23 mouse cellular contexts compared by ENCODE assay signal in the genomic region with DNA sequence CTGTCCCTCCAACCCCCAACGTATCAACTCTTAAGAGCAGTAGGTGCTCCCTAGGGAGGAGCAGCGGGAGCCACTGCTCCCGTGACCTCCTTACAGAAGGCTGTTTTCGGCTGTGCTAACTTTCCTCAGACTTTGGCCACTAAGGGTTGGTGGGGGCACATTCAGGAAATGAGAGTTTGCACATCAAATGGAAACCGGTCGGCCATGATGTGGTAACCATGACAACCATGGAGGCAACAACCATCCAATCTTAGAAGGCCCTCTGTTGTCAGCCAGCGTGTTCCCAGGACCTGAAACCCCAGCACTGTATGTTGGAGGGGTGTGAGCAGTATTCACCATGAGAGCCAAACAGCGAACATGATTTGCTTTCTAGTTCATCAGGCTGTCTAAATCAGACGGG. TPM values are rescaled to one million over a fixed set of nuclear protein-coding genes. Genes with fewer than 3 reads are reported as not detected.
A peak's percentile ranks its signal among the peaks of the same experiment; 100 is the strongest.
DNase-seq lines count a peak whose midpoint lies in the region; ATAC-seq and TF ChIP-seq lines count a peak whose summit lies in the region.
"Had no signal": no experiment of that assay in that cellular context is flagged by ENCODE, and none has a peak within 500 bp of the region (broad histone marks: within the 10 kb centered on the region; RNA-seq: fewer than 3 reads in every experiment).

No protein-coding gene starts in this region.

- H3K36me3 ChIP-seq in hindbrain, embryonic 10.5 days = no peaks in the 10 kb centered on the region
- no peaks in the 10 kb centered on the region for H3K36me3 ChIP-seq in hindbrain, embryonic 12.5 days
- peaks cover 50% of the 10 kb centered on the region for H3K36me3 ChIP-seq in small intestine, adult 2 months (ENCODE audit: control insufficient read depth, insufficient read depth, low read length)
- H3K36me3 ChIP-seq: intestine, embryonic 15.5 days; midbrain, embryonic 15.5 days; neural tube, embryonic 12.5 days had no signal

- no peak overlapping the region for H3K27ac ChIP-seq in hindbrain, embryonic 10.5 days
- H3K27ac ChIP-seq in hindbrain, embryonic 12.5 days = no peak overlapping the region
- 0 out of 2 replicates have a peak overlapping the region, but pooled peaks have one; percentile 12 for H3K27ac ChIP-seq in small intestine, adult 2 months (ENCODE audit: insufficient read depth, low read depth, low read length)
- H3K27ac ChIP-seq: intestine, embryonic 15.5 days; layer of hippocampus, adult 2 months; left cerebral cortex, adult 2 months; liver, embryonic 12.5 days; midbrain, embryonic 15.5 days; neural tube, embryonic 12.5 days had no signal

- H3K4me1 ChIP-seq in hindbrain, embryonic 10.5 days (replicated peaks) = peaks cover 72% of the 10 kb centered on the region
- peaks cover 39% of the 10 kb centered on the region for H3K4me1 ChIP-seq in hindbrain, embryonic 12.5 days
- peaks cover 33% of the 10 kb centered on the region for H3K4me1 ChIP-seq in small intestine, adult 2 months (ENCODE audit: control insufficient read depth, insufficient read depth, insufficient read length, low read length)

- peak; percentile 23 for DNase-seq in hindbrain, embryonic 10.5 days (ENCODE audit: low spot score)
- peak; percentile 40 to 55 for DNase-seq in spleen, postnatal 36 days (ENCODE audit: low spot score in 2 of 2)
- no peak for DNase-seq in spleen, adult 12 weeks (ENCODE audit: low spot score)
- DNase-seq in ES-CJ7 (ENCODE audit: low read depth, low spot score) = peak; percentile 59
- DNase-seq in heart, adult 8-10 months (ENCODE audit: low spot score) = no peak
- no peak for DNase-seq in lung, adult 18-20 months
- DNase-seq: adrenal gland, postnatal 14 days; cerebellum, adult 18-20 months; cerebellum, postnatal 36 days; heart, postnatal 4 days; kidney, postnatal 10 days; right cerebral cortex, postnatal 4 days had no signal

- H3K9me3 ChIP-seq in hindbrain, embryonic 10.5 days = no peaks in the 10 kb centered on the region
- no peaks in the 10 kb centered on the region for H3K9me3 ChIP-seq in hindbrain, embryonic 12.5 days (replicated peaks)
- H3K9me3 ChIP-seq: intestine, embryonic 15.5 days; liver, embryonic 12.5 days; midbrain, embryonic 15.5 days; neural tube, embryonic 12.5 days had no signal

- no peak for TF ChIP-seq POLR2A in small intestine, adult 2 months (IDR thresholded peaks at IDR 0.05; ENCODE audit: low read depth, low read length)

- 53% methylated on average over 9 of the region's 9 CpGs for WGBS in hindbrain, embryonic 10.5 days
- 56% methylated on average over 9 of the region's 9 CpGs for WGBS in hindbrain, embryonic 12.5 days
- WGBS in small intestine, adult 2 months = 79% methylated on average over 9 of the region's 9 CpGs

- ATAC-seq in hindbrain, embryonic 12.5 days (ENCODE audit: low FRiP score) = no peak
- ATAC-seq: activated CD4-positive, CD25-positive, alpha-beta regulatory T cell, adult 4 months; forebrain, embryonic 16.5 days; intestine, embryonic 15.5 days; liver, embryonic 12.5 days; lung, postnatal 0 days; midbrain, embryonic 15.5 days had no signal

- peaks cover 9% of the 10 kb centered on the region for H3K27me3 ChIP-seq in hindbrain, embryonic 10.5 days (ENCODE audit: insufficient read depth, poor library complexity, severe bottlenecking)
- peaks cover 8% of the 10 kb centered on the region; the same call in 1 of the 2 replicates for H3K27me3 ChIP-seq in hindbrain, embryonic 12.5 days
- H3K27me3 ChIP-seq in small intestine, adult 2 months (ENCODE audit: control insufficient read depth, insufficient read depth, low read length) = no peaks in the 10 kb centered on the region
- H3K27me3 ChIP-seq: intestine, embryonic 15.5 days; liver, embryonic 12.5 days; neural tube, embryonic 12.5 days had no signal

- H3K4me3 ChIP-seq in hindbrain, embryonic 10.5 days = no peak overlapping the region
- no peak overlapping the region for H3K4me3 ChIP-seq in hindbrain, embryonic 12.5 days
- peak overlapping the region; percentile 12; the same call in 1 of the 2 replicates for H3K4me3 ChIP-seq in small intestine, adult 2 months (ENCODE audit: low read depth, low read length)
- H3K4me3 ChIP-seq: intestine, embryonic 15.5 days; layer of hippocampus, adult 2 months; left cerebral cortex, adult 2 months; liver, embryonic 12.5 days; midbrain, embryonic 15.5 days; neural tube, embryonic 12.5 days had no signal

- no peak overlapping the region for H3K9ac ChIP-seq in hindbrain, embryonic 12.5 days
- H3K9ac ChIP-seq: intestine, embryonic 15.5 days; liver, embryonic 12.5 days; midbrain, embryonic 15.5 days; neural tube, embryonic 12.5 days had no signal

- TF ChIP-seq CTCF in small intestine, adult 2 months (IDR thresholded peaks at IDR 0.05; ENCODE audit: extremely low read depth, insufficient read length, insufficient replicate concordance, low read depth, low read length) = no peak

- no peak overlapping the region for H3K4me2 ChIP-seq in hindbrain, embryonic 12.5 days (replicated peaks)
- H3K4me2 ChIP-seq: intestine, embryonic 15.5 days; liver, embryonic 12.5 days; midbrain, embryonic 15.5 days; neural tube, embryonic 12.5 days had no signal

RNA-seq across cellular contexts. Expression of gene Ezr, which starts 7.4 kb away (rescaled TPM):
- 85.2 and 99.4 TPM in 2 replicates for polyA plus RNA-seq in hindbrain, embryonic 10.5 days (2016; fragmentation: Nextera tagmentation; extraction: Ambion mirVana)
- polyA plus RNA-seq in hindbrain, embryonic 12.5 days (2016; fragmentation: Nextera tagmentation; extraction: Ambion mirVana) = 97.9 and 103 TPM in 2 replicates
- 95.0 and 368 TPM in 2 replicates for polyA plus RNA-seq in small intestine, adult 2 months (2012; rRNA removed)
- 10 to 100 TPM; 29.1 to 38.7 (median 33.9) TPM for total RNA-seq in heart, adult 8-10 months (2022)

Comparison
In these comparisons a context has a peak if more than half of its experiments do, and no peak if none do; other contexts are left out.
1. DNase-seq: peak in hindbrain, embryonic 10.5 days (single experiment), spleen, postnatal 36 days (2 of 2) and ES-CJ7 (single experiment); none in spleen, adult 12 weeks (single experiment), heart, adult 8-10 months (single experiment) and lung, adult 18-20 months (0 of 2).